Comparison of ENCODE assay signal across 17 mouse cellular contexts in the genomic region with DNA sequence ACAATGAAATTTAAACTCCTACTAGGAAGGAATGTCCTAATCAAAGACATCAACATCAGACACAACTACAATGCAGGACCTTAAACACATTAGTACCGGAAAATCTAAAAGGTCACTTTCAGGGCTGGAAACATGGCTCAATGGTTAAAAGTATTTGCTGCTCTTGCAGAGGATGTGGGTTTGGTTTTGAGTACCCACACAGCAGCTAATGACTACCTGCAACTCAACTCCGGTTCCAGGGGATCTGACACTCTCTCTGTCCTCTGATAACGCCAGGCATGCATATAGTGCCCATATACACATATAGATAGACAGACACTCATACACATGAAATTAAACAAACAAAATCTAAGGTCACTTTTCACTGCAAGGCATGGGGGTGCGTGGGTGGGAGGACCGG. TPM values are rescaled to one million over a fixed set of nuclear protein-coding genes. Genes with fewer than 3 reads are reported as not detected.
"Had no signal": no experiment of that assay in that cellular context is flagged by ENCODE, and none has a peak within 500 bp of the region (broad histone marks: within the 10 kb centered on the region; RNA-seq: fewer than 3 reads in every experiment).

No protein-coding gene starts in this region.

- DNase-seq: liver, postnatal 0 days; lung, adult 2 months; lung, postnatal 14 days; lung, postnatal 36 days; right cerebral cortex, postnatal 14 days; thymus, adult 2 months; thymus, postnatal 36 days had no signal

- ATAC-seq: liver, postnatal 0 days; lung, postnatal 0 days; midbrain, embryonic 13.5 days; midbrain, embryonic 15.5 days had no signal

RNA-seq across cellular contexts. Expression of a gene that starts 16.0 kb away (rescaled TPM):
- total RNA-seq: monocyte, adult 5-6 weeks; neutrophil, adult 5-6 weeks had no signal
- polyA plus RNA-seq: liver, postnatal 0 days; macrophage; midbrain, embryonic 11.5 days; neural tube, embryonic 12.5 days; spleen, adult 2 months; stomach, embryonic 15.5 days had no signal
